Mouse (Mus musculus) embryo, embryonic 10.5 days (tissue): ENCODE measurements at regions not wholly inside any gene's neighbourhood (a gene's known extent, or its start where the extent isn't known, plus 50 kb on each side); places are given as distances from the start of the nearest gene placed in this dataset.

Source experiments
- DNase-seq: peaks from one replicate; pipeline ENCODE4 v3.0.0-alpha.2; 2015; ENCODE audit warnings: low spot score

GRCm38 (mm10) chr5:96931576-96932152 lies 65.8 kb upstream of the Bmp2k start:
- no peak for DNase-seq

GRCm38 (mm10) chr5:96936239-96936638 lies 61.2 kb upstream of the Bmp2k start:
- no peak for DNase-seq

- no peak for DNase-seq
Measured at GRCm38 (mm10) chr5:96938718-96939117, 58.8 kb upstream of the Bmp2k start.

- no peak for DNase-seq
Measured at GRCm38 (mm10) chr5:96939273-96939672, 58.2 kb upstream of the Bmp2k start.

GRCm38 (mm10) chr5:96940170-96941086 lies 57.1 kb upstream of the Bmp2k start:
- DNase-seq, result no peak

- no peak for DNase-seq
Measured at GRCm38 (mm10) chr5:96941087-96941468, 56.4 kb upstream of the Bmp2k start.

GRCm38 (mm10) chr5:96941518-96941917 lies 56.0 kb upstream of the Bmp2k start:
- no peak for DNase-seq
